Mouse (Mus musculus) adrenal gland, postnatal 10 days (tissue): Measurements from ENCODE around the gene Uggt1. TPM values are rescaled to one million over a fixed set of nuclear protein-coding genes. Genes with fewer than 3 reads are reported as not detected.

ENCODE experiments used
- DNase-seq: peaks from one replicate; pipeline ENCODE4 v3.0.0; 2021; ENCODE audit warnings: mixed read lengths
- long read RNA-seq, 2 experiments: library from polyadenylated mRNA; stranded (forward); transcript quantifications; one replicate each; pipeline ENCODE4 v2.0.0; 2021
- total RNA-seq, 2 experiments: library from RNA; stranded (reverse); gene quantifications; 2 replicates each; pipeline ENCODE4 v1.2.3; 2021

The Uggt1 gene
- total RNA-seq, result 10 to 100 TPM; 35.2 to 44.5 TPM
- long read RNA-seq, experiment 1, full-length matches to known transcripts, result 1 of 21 reads
- long read RNA-seq, experiment 1, partial matches to known transcripts, result 17 of 21 reads
- long read RNA-seq, experiment 1, other reads (novel, unspliced or antisense), result 3 of 21 reads
- long read RNA-seq, experiment 2, full-length matches to known transcripts, result 6 of 11 reads
- long read RNA-seq, experiment 2, partial matches to known transcripts, result 1 of 11 reads
- long read RNA-seq, experiment 2, other reads (novel, unspliced or antisense), result 4 of 11 reads

GRCm38 (mm10) chr1:36244058-36244827 lies at the start of gene Uggt1:
Gene Uggt1, minus strand, starts transcription at chr1:36244720.
- peak; percentile 96 for DNase-seq

- DNase-seq, result no peak
These were observed 49.0 kb upstream of the Uggt1 start for GRCm38 (mm10) chr1:36293470-36293869.

GRCm38 (mm10) chr1:36281849-36282248 lies 37.3 kb upstream of the Uggt1 start:
- no peak for DNase-seq

- DNase-seq, result no peak
These were observed 36.4 kb upstream of the Uggt1 start for GRCm38 (mm10) chr1:36280938-36281337.

GRCm38 (mm10) chr1:36279202-36279601 lies 34.7 kb upstream of the Uggt1 start:
- DNase-seq, result peak; percentile 87

- peak; percentile 90 for DNase-seq
These were observed 32.9 kb upstream of the Uggt1 start for GRCm38 (mm10) chr1:36277267-36278060.

GRCm38 (mm10) chr1:36275635-36276389 lies 31.3 kb upstream of the Uggt1 start:
- no peak for DNase-seq

GRCm38 (mm10) chr1:36274455-36274854 lies 29.9 kb upstream of the Uggt1 start, which contains the start of gene Neurl3:
Gene Neurl3, minus strand, starts transcription at chr1:36274679.
- no peak for DNase-seq

GRCm38 (mm10) chr1:36273288-36273687 lies 28.8 kb upstream of the Uggt1 start:
- peak; percentile 64 for DNase-seq

- peak; percentile 50 for DNase-seq
These were observed 28.0 kb upstream of the Uggt1 start for GRCm38 (mm10) chr1:36272546-36272945.

- DNase-seq, result no peak
These were observed 27.2 kb upstream of the Uggt1 start for GRCm38 (mm10) chr1:36271516-36272230.

- peak; percentile 26 for DNase-seq
These were observed 26.1 kb upstream of the Uggt1 start for GRCm38 (mm10) chr1:36270666-36271065.

GRCm38 (mm10) chr1:36269121-36269795 lies 24.7 kb upstream of the Uggt1 start:
- no peak for DNase-seq

GRCm38 (mm10) chr1:36267595-36267994 lies 23.1 kb upstream of the Uggt1 start:
- DNase-seq, result no peak

- no peak for DNase-seq
These were observed 21.8 kb upstream of the Uggt1 start for GRCm38 (mm10) chr1:36266293-36266692.

GRCm38 (mm10) chr1:36263833-36264488 lies 19.4 kb upstream of the Uggt1 start:
- no peak for DNase-seq

- DNase-seq, result no peak
These were observed 17.4 kb upstream of the Uggt1 start for GRCm38 (mm10) chr1:36261708-36262504.

GRCm38 (mm10) chr1:36260418-36260817 lies 15.9 kb upstream of the Uggt1 start:
- DNase-seq, result no peak

- DNase-seq, result no peak
These were observed 14.8 kb upstream of the Uggt1 start for GRCm38 (mm10) chr1:36259281-36259680.
